Mouse (Mus musculus): ENCODE results near the gene Kirrel2. TPM values are rescaled to one million over a fixed set of nuclear protein-coding genes. Genes with fewer than 3 reads are reported as not detected.

Kirrel2 gene
- polyA plus RNA-seq, 1 experiment, result not detected

GRCm38 (mm10) chr7:30420673-30421072 is 36.8 kb downstream of the Kirrel2 start:
- no peak overlapping the region for H3K4me3 ChIP-seq
- TF ChIP-seq TCF3 (IDR thresholded peaks at IDR 0.05; ENCODE audit: insufficient read length, low read depth), result no peak
- TF ChIP-seq POLR2A (IDR thresholded peaks at IDR 0.05; ENCODE audit: insufficient read length, low read depth), result no peak
- TF ChIP-seq TCF12 (IDR thresholded peaks at IDR 0.05; ENCODE audit: insufficient read depth, poor library complexity, severe bottlenecking), result no peak
- no peak for TF ChIP-seq CEBPB (IDR thresholded peaks at IDR 0.05; ENCODE audit: insufficient read depth, poor library complexity, severe bottlenecking)
- no peak for TF ChIP-seq SRF (IDR thresholded peaks at IDR 0.05; ENCODE audit: control insufficient read depth, insufficient read length, low read depth)
- no peaks in the 10 kb centered on the region for H3K79me2 ChIP-seq (ENCODE audit: control insufficient read depth, insufficient read depth)
- H3K36me3 ChIP-seq (ENCODE audit: control insufficient read depth, insufficient read depth), result no peaks in the 10 kb centered on the region
- H3ac ChIP-seq (ENCODE audit: control insufficient read depth, insufficient read length), result no peak overlapping the region
- H3K4me2 ChIP-seq (ENCODE audit: low read depth), result no peak overlapping the region
- peaks cover 53% of the 10 kb centered on the region for H3K27me3 ChIP-seq (ENCODE audit: control insufficient read depth, insufficient read depth, insufficient read length)

GRCm38 (mm10) chr7:30419561-30420499 is 37.7 kb downstream of the Kirrel2 start, which contains the start of gene Hcst:
Hcst (minus strand) TSS chr7:30419854.
- H3ac ChIP-seq (ENCODE audit: control insufficient read depth, insufficient read length), result no peak within 1 kb of the TSS
- H3K36me3 ChIP-seq (ENCODE audit: control insufficient read depth, insufficient read depth), result no peaks in the 10 kb centered on the region
- no peak within 1 kb of the TSS for H3K4me3 ChIP-seq
- no peak within 1 kb of the TSS for H3K4me2 ChIP-seq (ENCODE audit: low read depth)
- H3K79me2 ChIP-seq (ENCODE audit: control insufficient read depth, insufficient read depth), result no peaks in the 10 kb centered on the region
- TF ChIP-seq CEBPB (IDR thresholded peaks at IDR 0.05; ENCODE audit: insufficient read depth, poor library complexity, severe bottlenecking), result no peak
- no peak for TF ChIP-seq TCF12 (IDR thresholded peaks at IDR 0.05; ENCODE audit: insufficient read depth, poor library complexity, severe bottlenecking)
- TF ChIP-seq MAX (IDR thresholded peaks at IDR 0.05; ENCODE audit: low read depth), result no peak
- TF ChIP-seq SRF (IDR thresholded peaks at IDR 0.05; ENCODE audit: control insufficient read depth, insufficient read length, low read depth), result no peak
- peaks cover 47% of the 10 kb centered on the region for H3K27me3 ChIP-seq (ENCODE audit: control insufficient read depth, insufficient read depth, insufficient read length)

DNA sequence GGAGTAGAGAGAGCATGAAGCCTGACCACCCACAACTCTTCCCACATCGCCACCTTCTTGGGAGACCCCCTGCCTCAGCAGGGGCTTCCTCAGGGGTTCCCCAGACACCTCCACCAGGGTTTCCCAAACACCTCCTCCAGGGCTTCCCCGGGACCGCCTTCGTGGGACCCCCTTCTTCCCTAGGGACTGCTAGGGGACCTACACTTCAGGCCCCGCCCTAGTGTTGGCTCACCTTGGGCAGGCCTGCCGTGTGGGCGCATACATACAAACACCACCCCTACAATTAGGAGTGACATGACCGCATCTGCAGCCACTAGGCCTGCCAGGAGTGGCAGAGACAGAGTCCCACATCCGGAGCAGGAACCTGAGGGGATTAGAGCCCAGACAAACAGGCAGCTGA is 39.6 kb downstream of the Kirrel2 start:
- peaks cover 37% of the 10 kb centered on the region for H3K27me3 ChIP-seq (ENCODE audit: control insufficient read depth, insufficient read depth, insufficient read length)
- no peak overlapping the region for H3K4me3 ChIP-seq
- no peak overlapping the region for H3ac ChIP-seq (ENCODE audit: control insufficient read depth, insufficient read length)
- H3K4me2 ChIP-seq (ENCODE audit: low read depth), result no peak overlapping the region
- no peaks in the 10 kb centered on the region for H3K79me2 ChIP-seq (ENCODE audit: control insufficient read depth, insufficient read depth)
- TF ChIP-seq MYOG (IDR thresholded peaks at IDR 0.05; ENCODE audit: control insufficient read depth in 1 of 3, insufficient read depth in 1 of 3, insufficient read length in 2 of 3, low read depth in 2 of 3), result no peak
- no peak for TF ChIP-seq TCF3 (IDR thresholded peaks at IDR 0.05; ENCODE audit: insufficient read length, low read depth)
- TF ChIP-seq USF1 (IDR thresholded peaks at IDR 0.05; ENCODE audit: low read depth), result no peak
- TF ChIP-seq MAX (IDR thresholded peaks at IDR 0.05; ENCODE audit: low read depth), result no peak
- no peak for TF ChIP-seq E2F4 (IDR thresholded peaks at IDR 0.05; ENCODE audit: insufficient read depth)
- TF ChIP-seq MYOD1 (IDR thresholded peaks at IDR 0.05; ENCODE audit: control insufficient read depth in 1 of 3, insufficient read length in 2 of 3, low read depth in 2 of 3), result no peak
- no peak for TF ChIP-seq REST (IDR thresholded peaks at IDR 0.05; ENCODE audit: insufficient read depth, insufficient read length)
- TF ChIP-seq SRF (IDR thresholded peaks at IDR 0.05; ENCODE audit: control insufficient read depth, insufficient read length, low read depth), result no peak
- no peak for TF ChIP-seq TCF12 (IDR thresholded peaks at IDR 0.05; ENCODE audit: insufficient read depth, poor library complexity, severe bottlenecking)
- no peak for TF ChIP-seq CEBPB (IDR thresholded peaks at IDR 0.05; ENCODE audit: insufficient read depth, poor library complexity, severe bottlenecking)
- TF ChIP-seq POLR2AphosphoS2 (IDR thresholded peaks at IDR 0.05; ENCODE audit: insufficient read length, low read depth), result no peak
- TF ChIP-seq POLR2A (IDR thresholded peaks at IDR 0.05; ENCODE audit: insufficient read length, low read depth), result no peak
- H3K36me3 ChIP-seq (ENCODE audit: control insufficient read depth, insufficient read depth), result no peaks in the 10 kb centered on the region

GRCm38 (mm10) chr7:30413596-30413995 is 43.9 kb downstream of the Kirrel2 start, which contains the start of gene Tyrobp:
Tyrobp (plus strand) TSS chr7:30413760.
- no peak for TF ChIP-seq POLR2AphosphoS2 (IDR thresholded peaks at IDR 0.05; ENCODE audit: insufficient read length, low read depth)
- TF ChIP-seq TCF12 (IDR thresholded peaks at IDR 0.05; ENCODE audit: insufficient read depth, poor library complexity, severe bottlenecking), result no peak
- no peak for TF ChIP-seq SRF (IDR thresholded peaks at IDR 0.05; ENCODE audit: control insufficient read depth, insufficient read length, low read depth)
- no peak for TF ChIP-seq MYOG (IDR thresholded peaks at IDR 0.05; ENCODE audit: control insufficient read depth in 1 of 3, insufficient read depth in 1 of 3, insufficient read length in 2 of 3, low read depth in 2 of 3)
- no peak for TF ChIP-seq MAX (IDR thresholded peaks at IDR 0.05; ENCODE audit: low read depth)
- no peak for TF ChIP-seq MYOD1 (IDR thresholded peaks at IDR 0.05; ENCODE audit: control insufficient read depth in 1 of 3, insufficient read length in 2 of 3, low read depth in 2 of 3)
- no peak for TF ChIP-seq REST (IDR thresholded peaks at IDR 0.05; ENCODE audit: insufficient read depth, insufficient read length)
- TF ChIP-seq POLR2A (IDR thresholded peaks at IDR 0.05; ENCODE audit: insufficient read length, low read depth), result no peak
- TF ChIP-seq USF1 (IDR thresholded peaks at IDR 0.05; ENCODE audit: low read depth), result no peak
- no peak for TF ChIP-seq TCF3 (IDR thresholded peaks at IDR 0.05; ENCODE audit: insufficient read length, low read depth)
- no peak for TF ChIP-seq E2F4 (IDR thresholded peaks at IDR 0.05; ENCODE audit: insufficient read depth)
- no peak for TF ChIP-seq CEBPB (IDR thresholded peaks at IDR 0.05; ENCODE audit: insufficient read depth, poor library complexity, severe bottlenecking)
- Histone ChIP-seq H3K36me3 (ENCODE audit: control insufficient read depth, insufficient read depth) (no peaks in the 10 kb centered on the region), H3K27me3 (ENCODE audit: control insufficient read depth, insufficient read depth, insufficient read length) (peaks cover 21% of the 10 kb centered on the region), H3K79me2 (ENCODE audit: control insufficient read depth, insufficient read depth) (no peaks in the 10 kb centered on the region), H3K4me2 (ENCODE audit: low read depth) (no peak within 1 kb of the TSS), H3K4me3 (no peak within 1 kb of the TSS), H3ac (ENCODE audit: control insufficient read depth, insufficient read length) (no peak within 1 kb of the TSS)

All from myocyte (in vitro differentiated cells).